Mouse (Mus musculus): ENCODE measurements around the gene Pcx.

GRCm38 (mm10) chr19:4509986-4510963, at the start of gene Pcx:
- peak; percentile 19; the same call in 1 of the 2 replicates for TF ChIP-seq CTCF (IDR thresholded peaks at IDR 0.05; ENCODE audit: low read depth)
- TF ChIP-seq EP300 (IDR thresholded peaks at IDR 0.05; ENCODE audit: low read depth), result 0 out of 2 replicates have a peak, but pooled peaks have one; percentile 24

Measured in liver, embryonic 14.5 days (tissue).